Mouse (Mus musculus) natural killer cell, adult 2 months (primary cell): ENCODE data around the gene Rabep2.

ENCODE experiments used
- DNase-seq, 2 experiments: peaks; one replicate each; pipeline ENCODE4 v3.0.0; 2022; ENCODE audit warnings: low spot score in 2 of 2

Gene Rabep2

DNA sequence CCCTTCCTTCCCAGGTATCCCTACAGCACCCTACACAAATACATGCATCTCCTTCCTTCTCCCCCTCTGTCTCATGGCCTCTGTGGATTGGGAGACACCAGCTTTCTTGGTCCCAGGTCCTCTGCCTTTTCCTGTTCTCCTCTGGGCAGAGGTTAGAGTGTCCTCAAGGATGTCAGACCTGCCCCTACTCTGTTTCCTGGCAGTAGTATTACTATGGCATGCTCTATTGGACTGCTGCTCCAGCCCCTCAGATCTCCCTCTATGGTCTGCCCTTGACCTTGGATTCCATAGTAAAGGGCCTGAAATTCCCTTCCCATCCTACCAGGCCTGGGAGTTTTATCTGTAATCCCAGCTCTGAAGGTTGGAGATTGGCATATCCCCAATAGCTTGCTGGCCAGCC is 1.6 kb downstream of the Rabep2 start:
- no peak for DNase-seq

DNA sequence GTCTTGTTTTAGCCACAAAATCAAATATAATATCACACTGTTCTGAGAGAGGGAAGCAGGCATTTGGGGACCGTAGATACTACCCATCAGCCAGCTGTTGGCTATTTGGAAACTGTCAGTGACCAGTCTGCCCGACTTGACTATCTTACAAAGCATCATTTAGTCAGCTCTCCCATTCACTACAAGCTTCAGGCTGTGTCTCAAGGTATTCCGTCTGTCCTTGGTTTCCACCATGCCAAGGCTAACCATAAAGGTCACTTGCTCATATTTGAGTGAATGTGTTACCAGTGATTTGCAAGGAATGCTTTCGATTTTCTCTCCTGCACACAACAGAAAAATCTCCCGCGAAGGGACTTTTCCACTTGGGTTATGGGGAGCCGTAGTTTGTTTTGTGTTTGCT is 6.2 kb downstream of the Rabep2 start:
- DNase-seq = no peak

DNA sequence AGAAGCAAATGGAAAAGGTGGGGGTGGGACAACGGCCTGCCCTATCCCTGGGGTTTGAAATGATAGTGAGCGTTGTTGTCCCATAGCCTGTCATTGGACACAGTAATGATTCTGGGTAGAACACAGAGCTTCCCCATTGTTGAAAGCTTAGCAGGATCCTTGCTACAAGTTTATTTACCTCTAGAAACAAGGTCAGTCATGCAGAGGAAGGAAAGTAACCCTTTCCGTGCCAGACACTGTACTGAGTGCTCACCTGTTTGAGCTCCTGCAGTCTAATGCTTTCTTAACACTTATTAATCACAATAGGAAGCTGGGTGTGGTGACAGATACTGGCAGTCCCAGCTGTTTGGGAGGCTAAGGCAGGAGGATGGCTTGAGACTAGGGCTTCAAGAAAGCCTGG is 7.2 kb downstream of the Rabep2 start:
- DNase-seq = no peak

DNA sequence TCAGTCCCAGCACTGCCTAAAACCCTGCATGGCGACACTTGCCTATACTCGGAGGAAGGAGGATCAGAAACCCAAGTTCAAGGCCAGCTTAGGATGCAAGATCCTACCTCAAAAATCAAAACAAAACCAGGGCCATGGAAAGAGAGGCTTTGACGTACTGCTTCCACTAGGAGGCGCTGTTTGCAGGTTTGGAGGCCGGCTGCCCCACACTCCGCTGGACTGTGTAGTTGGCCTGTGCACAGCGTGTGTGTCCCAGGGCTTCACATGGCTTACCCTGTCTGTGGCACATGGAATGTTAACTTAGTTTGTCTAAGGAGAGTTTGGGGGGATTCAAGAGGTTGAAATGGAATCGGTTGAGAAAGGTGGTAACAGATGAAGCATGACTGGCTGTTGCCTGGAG is 8.3 kb downstream of the Rabep2 start:
- DNase-seq = peak; percentile 64 to 75

DNA sequence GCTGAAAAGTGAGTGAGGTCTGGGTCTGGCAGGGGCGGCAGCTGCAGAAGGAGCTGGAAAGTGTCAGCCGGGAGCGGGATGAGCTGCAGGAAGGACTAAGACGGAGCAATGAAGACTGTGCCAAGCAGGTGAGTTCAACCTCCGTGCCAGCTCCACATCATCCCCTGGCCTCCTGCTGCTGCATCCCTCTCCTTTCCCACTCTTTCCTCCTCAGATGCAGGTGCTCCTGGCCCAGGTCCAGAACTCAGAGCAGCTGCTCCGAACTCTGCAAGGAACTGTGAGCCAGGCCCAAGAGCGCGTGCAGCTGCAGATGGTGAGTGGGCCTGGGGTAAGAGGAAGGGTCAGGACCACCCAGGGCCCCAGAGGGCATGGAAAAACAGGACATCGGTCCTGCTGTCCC is 11.6 kb downstream of the Rabep2 start:
- no peak for DNase-seq

DNA sequence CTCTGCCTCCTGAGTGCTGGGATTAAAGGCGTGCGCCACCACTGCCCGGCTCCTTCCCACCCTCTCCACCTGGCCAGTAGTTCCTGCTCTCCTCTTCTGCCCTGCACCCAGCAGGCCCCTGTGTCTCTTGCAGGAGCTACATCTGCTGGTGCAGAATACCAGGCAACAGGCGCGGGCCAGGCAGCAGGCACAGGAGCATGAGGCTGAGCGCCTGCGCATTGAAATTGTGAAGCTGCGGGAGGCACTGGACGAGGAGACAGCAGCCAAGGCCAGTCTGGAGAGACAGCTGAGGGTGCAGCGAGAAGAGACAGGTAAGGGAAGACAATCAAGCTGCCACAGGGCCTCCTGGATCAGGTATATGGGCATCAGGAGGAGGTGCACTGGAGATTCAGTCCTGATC is 15.4 kb downstream of the Rabep2 start:
- no peak for DNase-seq

DNA sequence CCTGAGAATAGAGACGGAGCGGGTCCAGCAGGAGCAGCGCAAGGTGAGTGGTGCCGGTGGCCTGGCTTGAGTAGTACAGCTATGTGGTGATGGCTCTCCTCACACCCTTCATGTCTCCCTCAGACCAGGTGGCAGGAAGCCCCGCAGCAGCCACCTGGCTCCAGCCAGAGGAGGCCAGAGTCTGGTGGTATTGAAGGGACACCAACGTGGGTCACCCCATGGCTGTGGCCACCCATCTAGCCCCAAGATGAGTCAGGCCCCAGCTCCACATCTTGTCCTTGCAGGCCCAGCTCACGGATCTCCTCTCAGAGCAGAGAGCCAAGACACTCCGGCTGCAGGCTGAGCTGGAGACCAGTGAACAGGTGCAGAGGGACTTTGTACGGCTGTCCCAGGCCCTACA is 16.0 kb downstream of the Rabep2 start:
- DNase-seq = no peak

DNA sequence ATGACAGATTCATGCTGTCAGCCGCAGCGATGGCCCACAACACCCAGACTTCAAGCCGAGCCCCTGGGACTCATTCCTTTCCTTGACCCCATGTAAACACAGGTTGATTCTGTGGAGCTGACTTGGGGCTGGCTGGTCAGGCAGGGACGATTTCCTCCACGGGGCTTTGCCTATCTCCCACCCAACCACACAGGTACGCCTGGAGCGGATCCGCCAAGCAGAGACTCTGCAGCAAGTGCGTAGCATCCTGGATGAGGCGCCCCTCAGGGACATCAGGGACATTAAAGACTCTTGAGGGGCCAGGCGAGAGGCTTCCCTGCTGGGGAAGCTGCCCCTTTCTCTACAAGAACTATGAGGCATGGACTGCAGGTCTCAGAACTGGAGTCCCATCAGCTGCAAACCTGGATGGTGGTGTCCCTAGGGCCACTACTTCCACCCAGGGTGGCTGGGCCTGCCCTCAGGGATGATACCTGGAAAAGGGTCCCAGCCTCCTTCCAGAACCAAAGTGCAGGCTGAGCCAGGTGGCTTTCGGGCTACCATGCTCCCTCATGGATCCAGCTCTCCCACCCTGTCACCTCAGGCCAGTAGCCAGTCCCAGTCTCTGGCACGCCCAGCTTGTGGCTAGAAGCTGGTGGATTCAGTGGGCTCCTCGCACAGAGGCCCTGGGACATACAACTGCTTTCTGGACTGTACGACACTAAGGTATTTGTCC is 16.7 kb downstream of the Rabep2 start:
- DNase-seq = no peak

DNA sequence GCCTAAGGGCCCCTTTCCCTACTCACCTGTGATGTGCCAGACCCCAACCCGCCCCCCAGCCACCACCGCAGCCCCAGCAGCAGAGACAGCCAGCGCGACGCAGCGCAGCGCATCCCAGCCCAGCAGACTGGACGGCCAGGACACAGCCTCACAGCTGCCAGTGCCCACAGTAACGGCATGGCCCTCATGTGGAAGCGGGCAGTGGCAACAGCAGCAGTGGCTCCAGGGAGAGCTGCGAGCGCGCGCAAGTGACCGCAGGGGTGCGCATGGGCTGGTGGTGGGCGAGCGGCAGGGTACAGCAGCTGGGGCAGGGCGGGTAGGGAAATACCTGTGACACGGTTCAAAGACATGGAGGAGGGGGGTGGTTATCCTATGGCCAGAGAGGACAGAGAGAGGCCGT is 17.7 kb downstream of the Rabep2 start:
- no peak for DNase-seq

DNA sequence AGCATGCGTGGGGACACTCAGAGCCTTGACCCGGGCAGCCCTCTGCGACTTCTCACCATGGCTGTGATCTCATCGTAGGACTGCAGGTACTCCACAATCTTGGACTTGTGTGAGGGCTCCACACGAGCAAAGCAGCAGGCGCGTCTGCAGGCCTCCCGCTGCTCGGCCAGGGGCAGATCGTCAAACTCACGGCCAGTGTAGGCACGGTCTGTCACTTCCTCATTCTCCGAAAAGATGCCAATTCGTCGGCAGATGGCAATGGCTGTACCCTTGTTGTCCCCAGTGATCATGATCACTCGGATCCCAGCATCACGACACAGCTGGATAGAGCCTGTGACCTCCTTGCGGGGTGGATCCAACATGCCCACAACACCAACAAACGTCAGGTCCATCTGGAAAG is 19.9 kb downstream of the Rabep2 start:
- DNase-seq = no peak

DNA sequence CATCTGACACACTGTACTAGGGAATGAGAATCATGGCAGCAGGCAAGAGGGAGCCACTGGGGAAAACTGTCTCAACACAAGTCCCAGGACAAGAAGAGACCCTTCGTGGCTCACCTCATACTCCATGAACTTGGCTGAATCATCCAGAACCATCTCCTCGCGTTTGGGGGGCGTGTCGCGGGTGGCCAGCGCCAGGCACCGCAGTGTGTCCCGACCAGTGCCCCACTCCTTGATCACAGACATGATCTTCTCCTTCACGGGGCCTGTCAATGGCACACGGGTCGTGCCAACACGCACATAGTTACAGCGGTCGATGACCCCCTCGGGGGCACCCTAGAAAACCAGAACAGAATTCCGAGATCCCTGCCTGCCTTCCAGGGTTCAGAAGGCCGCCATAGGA is 21.4 kb downstream of the Rabep2 start:
- no peak for DNase-seq

DNA sequence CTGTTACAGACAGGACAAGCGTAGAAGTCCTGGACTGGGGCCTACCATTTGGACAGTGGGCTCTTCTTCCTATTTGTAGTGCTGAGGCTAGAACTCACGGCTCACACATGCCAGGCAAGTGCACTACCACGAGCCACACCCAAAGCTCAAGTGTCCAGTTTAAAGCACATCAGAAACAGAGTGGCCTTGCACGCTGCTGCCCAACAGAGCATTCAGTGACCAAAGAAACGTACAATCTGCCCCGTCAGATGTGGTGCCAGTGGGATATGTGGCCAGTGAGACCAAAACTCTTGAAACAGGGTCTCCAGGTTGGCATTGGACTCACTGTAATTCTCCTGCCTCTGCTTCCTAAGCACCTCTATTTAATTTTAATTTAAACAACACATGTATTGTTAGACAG is 22.1 kb downstream of the Rabep2 start:
- no peak for DNase-seq

DNA sequence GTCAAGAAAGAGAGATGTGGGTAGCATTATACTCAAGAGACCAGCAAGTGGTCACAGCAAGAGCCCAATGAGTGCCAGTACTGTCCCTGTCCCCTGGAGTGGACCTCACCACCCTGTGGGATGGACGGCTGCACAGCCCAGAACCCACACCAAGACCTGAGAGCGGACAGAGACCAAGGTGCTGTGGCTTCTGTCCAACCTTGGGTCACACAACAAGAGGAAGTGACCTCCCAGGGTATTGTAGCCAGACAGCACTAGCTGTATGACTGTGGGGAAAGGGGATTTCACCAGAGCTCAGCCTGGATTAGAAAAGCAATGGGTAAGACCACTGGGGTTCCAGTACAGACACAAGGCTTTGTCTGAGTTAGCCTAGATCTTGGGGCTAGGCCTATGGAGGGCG is 23.7 kb downstream of the Rabep2 start:
- no peak for DNase-seq

DNA sequence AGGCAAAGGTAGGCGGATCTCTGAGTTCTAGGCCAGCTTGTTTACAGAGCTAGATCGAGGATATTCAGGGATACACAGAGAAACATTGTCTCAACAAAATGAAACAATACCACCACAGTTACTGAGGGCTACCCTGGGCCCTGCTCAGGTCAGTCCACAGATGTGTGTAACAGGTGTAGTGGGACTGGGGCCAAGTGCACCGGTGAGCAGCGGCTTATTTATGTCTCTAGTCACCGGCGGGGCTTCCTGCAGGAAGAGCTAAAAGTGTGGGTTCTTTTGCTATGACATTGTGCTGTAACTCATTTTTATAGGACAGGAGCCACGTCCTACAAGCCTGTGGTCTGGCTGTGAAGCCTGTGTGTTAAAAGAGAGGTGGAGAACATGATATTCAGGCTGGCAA is 25.3 kb downstream of the Rabep2 start:
- no peak for DNase-seq

DNA sequence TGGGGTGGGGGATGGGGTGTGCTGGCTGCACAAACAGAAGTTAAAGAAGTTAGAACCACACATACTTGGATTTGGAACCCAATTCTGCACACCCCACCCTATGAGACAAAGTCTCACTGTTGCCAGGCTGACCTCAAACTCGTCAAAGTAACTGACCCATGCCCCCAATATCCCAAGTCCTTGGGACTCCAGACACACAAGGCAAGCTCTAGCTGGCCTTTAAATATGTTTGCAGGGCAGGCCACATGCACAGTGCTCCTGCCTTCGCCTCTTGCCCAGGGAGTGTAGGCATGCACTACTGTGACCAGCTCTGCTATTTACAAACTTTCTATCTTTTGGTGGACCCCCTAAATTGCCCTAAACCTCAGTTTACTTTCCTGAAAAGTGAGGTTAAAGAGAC is 26.7 kb downstream of the Rabep2 start:
- DNase-seq = no peak

DNA sequence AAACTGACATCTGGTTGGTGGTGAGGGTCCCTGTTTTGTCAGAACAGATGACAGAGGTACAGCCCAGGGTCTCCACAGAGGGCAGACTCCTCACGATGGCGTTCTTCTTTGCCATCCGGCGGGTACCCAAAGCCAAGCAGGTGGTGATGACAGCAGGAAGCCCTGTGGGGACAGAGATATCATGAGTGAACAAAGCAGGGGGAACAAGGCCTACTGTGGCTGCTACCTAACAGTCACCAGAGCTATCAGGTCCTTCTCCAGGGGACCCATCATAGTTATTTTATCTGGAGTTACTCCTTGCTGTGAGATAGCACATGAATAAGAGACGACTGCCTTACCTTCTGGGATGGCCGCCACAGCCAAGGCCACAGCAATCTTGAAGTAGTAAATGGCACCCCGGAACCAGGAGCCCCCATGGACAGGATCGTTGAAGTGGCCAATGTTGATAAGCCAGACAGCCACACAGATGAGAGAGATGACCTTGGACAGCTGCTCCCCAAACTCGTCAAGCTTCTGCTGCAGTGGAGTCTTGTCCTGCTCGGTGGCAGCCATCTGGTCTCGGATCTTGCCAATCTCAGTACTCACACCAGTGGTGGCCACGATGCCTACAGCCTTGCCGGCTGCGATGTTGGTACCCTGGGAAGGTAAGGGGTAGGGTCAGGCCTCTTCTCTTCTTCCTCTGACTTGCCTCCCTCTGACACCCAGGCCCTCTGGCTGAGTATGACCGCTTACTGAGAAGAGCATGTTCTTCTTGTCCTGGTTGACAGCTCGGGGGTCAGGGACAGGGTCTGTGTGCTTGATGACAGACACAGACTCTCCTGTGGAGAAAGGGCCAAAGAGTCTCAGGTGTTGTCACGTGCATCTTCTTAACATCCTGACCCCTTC is 28.1 kb downstream of the Rabep2 start:
- DNase-seq = no peak

DNA sequence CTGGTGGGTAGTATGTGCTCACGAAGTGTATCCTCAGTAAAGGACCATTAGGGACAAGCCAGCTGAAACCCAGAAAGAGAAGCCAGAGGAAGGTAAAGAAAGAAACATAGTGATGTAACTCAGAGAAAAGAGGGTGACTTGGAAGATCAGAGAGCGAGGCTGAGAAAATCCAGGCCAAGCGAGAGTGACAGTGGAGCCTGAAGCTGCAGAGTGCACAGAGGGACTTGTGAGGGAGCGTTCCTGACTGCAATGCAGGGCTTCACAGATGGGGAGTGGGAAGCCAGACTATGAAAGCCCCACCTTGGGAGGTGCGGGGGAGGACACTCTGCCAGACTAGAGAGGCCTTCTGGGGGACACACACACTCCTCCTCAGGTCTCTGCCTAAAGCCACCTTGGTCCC is 29.7 kb downstream of the Rabep2 start:
- no peak for DNase-seq

DNA sequence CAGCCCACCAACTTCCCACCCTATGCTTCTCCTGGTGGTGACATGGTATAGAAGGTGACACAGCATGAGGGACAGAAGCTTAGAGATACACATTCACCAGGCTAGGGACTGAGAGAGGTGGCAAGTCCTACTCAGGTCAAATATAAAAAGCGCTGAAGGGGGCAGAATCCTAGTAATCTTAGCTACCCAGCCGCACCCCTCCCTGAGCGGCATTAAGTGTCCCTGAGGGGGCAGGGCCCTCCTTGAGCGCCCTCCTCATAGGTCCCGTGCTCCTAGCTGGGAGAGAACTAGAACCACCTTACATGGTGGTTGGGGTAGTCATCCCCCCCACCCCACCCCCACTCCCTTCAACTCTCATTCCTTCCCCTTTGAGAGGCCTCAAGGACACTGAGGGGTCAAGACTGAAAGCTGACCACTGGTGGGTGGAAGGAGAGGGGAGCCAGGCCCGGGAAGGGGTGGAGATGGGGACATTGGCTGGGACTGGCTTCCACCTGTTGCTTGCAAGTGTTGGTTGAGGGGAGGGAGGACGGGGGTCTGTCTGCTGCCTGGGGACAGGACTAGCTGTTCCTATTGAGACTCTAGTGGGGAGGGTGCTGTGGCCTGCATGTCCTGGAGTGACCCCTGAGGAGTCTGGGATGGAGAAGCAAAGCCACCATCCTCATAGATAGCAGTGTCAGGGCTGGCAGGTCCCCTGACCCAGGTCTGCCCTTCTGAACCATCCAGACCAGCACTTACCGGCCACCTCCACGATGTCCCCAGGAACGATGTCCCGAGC is 30.5 kb downstream of the Rabep2 start:
- DNase-seq = no peak

DNA sequence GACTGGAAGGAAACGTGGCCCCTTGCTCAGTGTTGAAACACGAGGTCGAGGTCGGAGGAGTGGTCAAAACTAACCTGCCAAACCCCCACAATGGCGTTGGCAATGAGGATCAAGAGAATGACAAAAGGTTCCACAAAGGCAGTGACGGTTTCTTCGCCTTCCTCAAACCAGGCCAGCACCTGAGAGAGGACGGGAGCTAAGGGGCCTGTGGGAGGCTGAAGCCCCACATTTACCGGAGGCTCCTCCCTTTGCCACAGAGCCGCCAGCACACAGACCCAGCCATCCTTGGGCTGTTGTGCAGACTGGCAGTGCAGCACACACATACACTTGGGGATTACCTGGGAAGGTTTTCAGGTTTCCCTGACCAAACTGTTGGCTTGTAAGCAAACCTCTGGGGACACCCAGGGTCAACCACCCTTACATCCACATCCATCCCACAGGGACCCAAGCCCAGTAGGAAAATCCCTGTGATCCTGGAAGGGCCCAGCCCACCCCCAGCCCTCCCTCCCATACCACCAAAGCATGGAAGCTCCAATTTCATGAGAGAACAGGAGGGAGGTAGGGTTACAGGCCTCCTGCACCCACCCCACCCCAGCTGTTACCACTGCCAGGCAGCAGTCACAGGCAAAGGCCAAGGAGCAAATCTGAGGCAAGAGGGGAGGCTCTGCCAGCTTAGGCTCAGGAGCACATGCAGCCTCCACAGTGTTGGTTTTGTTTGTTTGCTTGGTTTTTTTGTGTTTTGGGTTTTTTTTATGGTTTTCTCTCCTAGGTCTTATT is 32.3 kb downstream of the Rabep2 start:
- no peak for DNase-seq

DNA sequence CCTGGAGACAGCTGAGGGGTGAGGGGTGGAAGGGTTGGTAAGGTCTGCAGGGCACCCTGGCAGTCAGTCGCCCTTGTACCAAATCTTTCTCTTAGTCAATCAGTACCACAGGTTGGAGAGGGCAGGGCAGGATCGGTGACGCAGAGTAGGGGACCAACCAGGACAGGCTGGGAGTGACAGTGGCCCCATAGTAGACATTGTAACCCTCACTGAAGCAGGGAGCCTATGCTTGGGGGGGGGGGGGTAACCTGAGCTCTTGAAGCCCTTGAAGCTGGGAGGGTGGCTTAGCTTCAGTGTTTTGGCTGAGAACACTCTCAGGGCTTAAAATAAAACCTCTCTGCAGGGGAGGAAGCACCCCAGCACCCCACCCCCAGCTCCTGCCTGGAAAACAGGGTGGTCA is 33.1 kb downstream of the Rabep2 start:
- no peak for DNase-seq

DNA sequence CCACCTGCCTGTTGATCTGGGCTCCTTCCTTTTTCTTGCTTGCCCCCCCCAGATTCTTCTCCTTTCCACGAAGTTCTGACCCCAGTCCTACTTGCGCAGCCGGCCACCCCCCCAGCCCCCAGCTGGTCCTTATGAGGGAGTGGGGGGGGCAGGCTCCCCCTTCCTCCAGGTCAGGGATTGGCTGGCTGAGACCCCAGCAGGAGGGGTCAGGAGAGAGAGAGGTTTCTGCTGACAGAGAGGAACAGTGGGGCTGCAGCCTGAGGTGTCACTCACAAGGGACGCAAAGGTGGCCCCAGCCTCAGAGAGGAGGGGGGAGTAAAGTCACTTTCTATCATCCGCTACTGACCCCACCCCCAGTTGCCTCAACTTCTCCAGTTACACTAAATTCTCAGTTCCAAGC is 34.4 kb downstream of the Rabep2 start, which contains the start of gene Atp2a1:
Gene Atp2a1 (minus strand): TSS at position 105 of the 400 bp plus-strand sequence.
- no peak for DNase-seq

DNA sequence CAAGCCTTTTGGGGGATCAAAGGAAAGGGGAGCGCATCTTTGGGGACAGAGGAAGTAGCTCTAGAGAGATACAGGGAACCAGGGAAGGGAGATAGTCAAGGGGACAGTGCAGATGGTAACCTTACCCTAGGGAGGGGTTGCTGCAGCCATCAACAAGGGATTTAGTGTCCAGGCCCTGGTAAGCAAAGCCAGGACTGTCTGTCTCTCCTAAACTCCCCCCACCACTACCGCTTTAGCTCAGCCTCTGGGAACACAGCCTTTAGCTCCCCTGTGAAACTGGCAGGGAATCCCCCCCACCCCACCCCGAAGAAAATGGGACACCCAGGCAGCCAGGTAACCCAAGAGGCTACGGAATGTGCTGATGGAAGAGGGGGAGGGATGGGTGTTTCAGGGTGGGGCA is 35.0 kb downstream of the Rabep2 start:
- no peak for DNase-seq
